Mouse (Mus musculus) mature B cell (primary cell): ENCODE results near the gene Slc25a5.

Source experiments
- in situ Hi-C: fragments of 300-500 bp; cut with MboI; formaldehyde crosslinking; loops from 2 replicates; pipeline ENCODE4 v1.14.3; 2019

Gene Slc25a5

GRCm38 (mm10) chrX:36837069-36837676 is 41.7 kb downstream of the Slc25a5 start:
- in situ Hi-C loops: loop anchor here (10.0 kb wide), 2 partner anchors 68 to 188 kb away; partner anchors contain the start of gene Nkrf

- in situ Hi-C loops: loop anchor here (10.0 kb wide), 2 partner anchors 65 to 185 kb away; partner anchors contain the start of gene Nkrf
Observed at GRCm38 (mm10) chrX:36839391-36839790, 43.9 kb downstream of the Slc25a5 start.

DNA sequence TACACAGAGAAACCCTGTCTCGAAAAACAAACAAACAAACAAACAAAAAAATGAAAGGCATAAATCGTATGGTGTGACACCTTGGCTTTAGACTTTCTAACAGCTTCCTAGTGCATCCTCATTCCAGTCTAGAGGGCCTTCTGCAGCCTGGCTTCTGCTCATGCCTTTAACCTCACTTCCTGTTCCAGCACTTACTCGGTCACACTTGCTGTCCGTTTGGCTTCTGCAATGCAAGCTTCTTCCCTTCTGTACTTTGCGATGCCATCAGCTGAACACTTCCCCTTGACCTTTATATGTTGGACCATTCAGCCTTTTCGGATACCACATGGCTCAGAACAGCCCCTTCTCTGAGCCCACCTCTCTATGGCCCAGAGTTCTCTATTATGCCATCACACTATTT is 46.2 kb downstream of the Slc25a5 start:
- in situ Hi-C loops: no loop called here

DNA sequence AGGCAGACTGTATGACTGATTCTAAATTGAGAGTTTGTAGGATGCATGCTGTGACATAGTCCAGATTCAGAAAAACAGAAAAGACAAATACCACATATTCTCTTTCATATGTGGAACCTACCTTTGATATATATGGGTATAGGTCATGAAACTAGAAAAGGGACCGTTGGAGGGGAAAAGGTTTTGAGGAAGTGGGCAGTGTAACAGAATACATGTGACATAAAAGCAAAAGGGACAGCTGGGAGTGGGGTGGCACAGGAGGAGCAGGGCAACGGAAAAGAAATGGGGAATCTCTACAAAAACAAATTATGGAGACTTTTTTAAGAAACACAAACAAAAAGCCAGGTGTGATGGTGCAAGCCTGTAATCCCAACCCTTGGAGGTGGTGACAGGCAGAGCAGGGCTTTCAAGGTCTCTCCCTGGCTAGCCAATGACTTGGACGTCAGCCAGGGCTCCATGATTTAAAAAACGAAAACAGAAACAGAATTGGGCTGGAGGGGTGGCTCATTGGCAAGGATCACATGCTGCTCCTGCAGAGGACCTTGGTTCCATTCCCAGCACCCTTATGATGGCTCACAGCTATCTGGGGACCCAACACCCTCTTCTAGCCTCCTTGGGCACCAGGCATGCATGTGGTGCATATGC is 48.0 kb downstream of the Slc25a5 start:
- in situ Hi-C loops: no loop called here

GRCm38 (mm10) chrX:36847152-36847551 is 51.7 kb downstream of the Slc25a5 start:
- in situ Hi-C loops: no loop called here
